Mouse (Mus musculus): ENCODE results near the gene Myo16.

Myo16 gene

DNA sequence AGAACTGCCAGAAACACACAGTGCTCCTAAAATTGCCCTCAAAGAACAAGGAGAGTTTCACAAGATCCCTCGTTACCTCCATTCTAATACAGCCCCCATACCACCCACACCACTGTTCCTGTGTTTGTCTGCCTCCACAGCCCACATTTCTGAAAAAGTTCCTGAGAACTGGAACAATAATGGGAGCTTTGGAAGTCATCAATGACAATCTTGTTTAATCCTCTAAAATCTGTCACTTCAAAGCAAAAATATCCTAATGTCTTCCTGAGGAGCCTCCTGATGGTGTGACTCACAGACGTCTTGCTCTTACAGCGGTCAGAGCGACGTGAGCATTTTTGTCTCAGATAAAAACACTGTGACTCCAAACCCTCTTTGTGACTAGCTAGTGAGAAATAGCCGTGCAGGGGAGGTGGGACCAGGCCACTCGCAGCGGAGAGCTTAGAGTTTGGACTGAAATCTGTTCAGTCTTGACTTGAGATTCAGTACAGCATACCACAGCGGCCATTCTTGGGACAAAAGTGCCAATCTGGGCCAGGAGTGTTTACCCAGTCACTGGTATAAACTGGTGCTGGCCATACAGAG lies 394.4 kb downstream of the Myo16 start:
- peak; percentile 48 to 53 for DNase-seq (ENCODE audit: low spot score in 2 of 2)

DNA sequence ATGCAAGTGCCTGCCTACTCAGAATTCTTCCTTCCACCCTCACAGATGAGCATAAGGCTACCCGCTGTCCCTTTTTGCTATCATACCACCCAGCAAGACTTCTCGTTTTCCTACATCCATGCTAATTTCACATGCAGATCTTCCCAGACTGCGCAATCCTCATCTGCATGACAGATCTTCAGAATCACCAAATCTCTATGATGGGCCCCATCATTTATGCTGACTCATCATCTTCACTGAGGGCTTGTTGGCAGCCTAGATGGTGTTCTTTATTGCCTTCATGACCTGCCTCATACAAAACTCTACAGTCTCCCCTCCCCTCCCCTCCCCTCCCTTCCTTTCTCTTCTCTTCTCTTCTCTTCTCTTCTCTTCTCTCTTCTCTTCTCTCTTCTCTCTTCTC lies 395.7 kb downstream of the Myo16 start:
- no peak for DNase-seq (ENCODE audit: low spot score in 2 of 2)

DNA sequence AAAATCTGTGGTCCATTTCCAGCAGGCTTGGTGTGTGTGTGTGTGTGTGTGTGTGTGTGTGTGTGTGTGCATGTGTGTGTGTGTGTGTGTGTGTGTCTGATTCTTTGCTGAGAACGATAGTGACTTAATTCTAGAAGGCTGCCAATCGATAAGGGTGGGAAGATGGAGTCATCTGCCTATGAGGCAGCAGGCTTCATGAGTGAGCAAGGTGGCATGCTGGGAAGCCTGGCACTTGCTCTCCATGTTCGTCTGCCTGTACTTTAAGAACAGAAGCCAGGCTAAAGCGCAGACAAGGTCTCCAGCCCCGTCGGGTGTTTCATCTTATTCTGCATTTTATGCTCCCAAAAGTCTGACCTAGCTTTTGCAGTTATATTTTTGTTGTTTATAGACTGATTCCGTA lies 404.2 kb downstream of the Myo16 start:
- DNase-seq (ENCODE audit: low spot score in 2 of 2), result no peak

DNA sequence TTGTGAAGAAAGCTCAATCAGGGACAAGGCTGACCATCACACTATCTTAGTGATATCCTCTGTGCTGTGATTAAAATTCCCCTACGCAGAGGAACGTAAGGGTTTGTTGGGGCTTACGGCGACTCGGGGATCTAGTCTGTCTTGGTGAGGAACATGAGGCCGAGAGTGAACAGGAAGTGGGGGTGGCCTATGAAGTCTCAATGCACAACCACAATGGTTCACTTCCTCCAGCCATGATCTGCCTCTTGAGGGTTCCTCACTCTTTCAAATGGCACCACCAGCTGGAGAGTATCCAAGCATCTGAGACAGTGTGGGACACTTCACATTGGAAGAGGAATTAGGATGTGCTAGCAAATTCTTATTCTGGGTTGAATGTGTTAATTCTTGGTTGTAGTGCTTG lies 405.8 kb downstream of the Myo16 start:
- no peak for DNase-seq (ENCODE audit: low spot score in 2 of 2)

DNA sequence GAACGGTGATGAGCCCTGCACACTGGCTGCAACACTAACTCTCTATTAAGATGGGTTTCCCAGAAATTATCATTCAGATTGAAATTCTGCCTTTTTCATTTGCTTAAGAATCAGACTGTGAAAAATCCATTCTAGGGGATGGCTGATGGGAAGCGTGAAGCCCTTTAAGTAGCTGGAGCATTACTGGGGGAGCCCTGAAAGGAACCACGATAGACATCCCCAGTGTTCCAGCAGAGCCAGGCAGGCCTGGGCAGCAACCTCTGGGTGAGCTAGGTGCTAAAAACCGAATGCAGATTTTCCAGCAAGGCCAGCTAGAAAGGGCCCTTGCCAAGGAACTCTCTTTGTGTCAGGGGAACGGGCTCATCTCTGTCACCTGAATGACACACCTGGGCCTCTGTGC lies 407.9 kb downstream of the Myo16 start:
- no peak for DNase-seq (ENCODE audit: low spot score in 2 of 2)

DNA sequence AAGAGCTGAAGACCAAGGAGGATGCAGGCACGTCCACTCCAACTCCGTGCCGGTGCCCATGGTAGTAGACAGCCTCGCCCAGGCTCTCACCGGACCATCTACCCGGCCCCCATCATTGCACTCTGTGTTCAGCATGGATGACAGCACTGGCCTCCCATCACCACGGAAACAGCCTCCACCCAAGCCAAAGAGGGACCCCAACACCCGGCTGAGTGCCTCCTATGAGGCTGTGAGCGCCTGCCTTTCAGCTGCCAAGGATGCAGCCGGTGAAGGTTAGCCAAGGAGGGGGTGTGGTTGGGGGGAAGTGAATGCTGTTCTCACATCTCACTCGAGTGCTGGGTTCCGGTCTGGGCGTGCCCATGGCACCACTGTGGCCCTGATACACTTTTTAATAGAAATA lies 408.3 kb downstream of the Myo16 start:
- DNase-seq (ENCODE audit: low spot score in 2 of 2), result no peak

DNA sequence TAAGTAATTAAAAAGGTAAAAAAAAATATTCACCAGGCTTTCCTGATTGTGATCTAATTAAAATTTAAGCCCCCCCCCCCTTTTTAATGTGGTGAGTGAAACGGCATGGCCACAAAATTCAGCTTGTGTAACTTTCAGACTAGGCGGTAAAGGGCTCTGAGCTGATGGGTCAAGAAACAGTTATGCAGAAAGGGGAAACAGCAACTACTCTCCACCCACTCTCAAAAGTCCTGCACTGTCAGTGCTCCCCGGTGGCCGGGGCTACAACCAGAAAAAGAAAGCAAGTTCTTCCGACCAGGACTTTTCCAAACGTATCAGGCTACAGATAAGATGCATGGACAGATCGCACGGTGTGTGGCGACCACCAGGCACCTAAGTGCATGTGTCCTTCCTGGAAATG lies 408.9 kb downstream of the Myo16 start:
- no peak for DNase-seq (ENCODE audit: low spot score in 2 of 2)

DNA sequence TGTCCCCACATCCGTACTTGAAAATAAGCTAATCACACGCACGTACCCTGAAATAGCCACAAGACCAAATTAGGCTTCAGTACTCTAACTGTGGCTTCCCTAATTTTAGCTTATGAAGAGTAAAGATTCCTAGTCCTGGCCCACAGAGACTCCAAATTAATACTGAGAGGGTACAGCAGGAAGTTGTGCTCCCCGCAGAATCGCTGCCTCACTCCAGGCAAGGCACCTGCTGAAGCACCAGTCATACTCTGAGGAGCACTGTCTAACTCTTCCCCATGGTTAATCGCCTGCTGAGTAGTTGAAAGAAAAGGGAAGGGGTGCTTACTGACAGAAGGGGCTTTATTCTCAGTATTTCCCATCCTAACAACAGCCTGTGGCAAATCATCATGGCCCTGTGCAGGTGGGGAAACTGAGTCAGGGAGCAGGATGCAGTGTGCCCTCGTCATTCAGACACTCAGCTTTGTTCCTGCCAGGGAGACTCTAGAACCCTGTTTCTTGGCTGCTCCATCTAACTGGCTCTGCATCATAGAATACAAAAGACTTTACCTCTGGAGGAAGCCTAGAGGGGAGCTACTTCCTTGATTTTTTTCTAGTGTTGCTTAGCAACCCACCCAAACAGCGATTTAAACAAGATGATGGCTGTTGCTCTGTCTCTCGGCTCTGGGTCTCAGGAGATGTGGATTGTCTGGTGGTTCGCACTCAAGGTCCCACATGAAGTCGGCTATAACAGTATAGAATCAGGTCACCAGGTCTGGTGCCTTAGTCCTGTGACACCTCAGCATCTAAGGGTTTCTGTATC lies 411.7 kb downstream of the Myo16 start:
- no peak for DNase-seq (ENCODE audit: low spot score in 2 of 2)

DNA sequence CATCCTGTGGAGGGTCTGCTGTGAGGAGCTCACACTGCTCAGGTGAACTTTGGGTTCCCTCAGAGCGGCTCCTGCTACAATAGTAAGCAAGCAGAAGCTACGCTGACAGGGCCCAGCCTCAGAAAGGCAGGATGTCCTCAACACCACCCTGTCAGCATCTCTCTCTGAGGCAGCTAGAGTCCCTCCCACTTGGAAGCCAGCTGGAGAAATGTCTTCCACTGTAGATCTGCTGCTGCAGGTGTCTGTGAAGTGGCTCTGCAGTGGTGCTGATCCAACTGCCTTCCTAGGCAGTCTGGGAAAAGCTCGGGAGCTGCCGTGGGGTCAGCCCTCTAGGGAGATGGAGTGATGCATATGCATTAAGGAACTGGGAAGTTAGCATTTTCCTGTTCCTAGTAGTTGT lies 414.7 kb downstream of the Myo16 start:
- DNase-seq (ENCODE audit: low spot score in 2 of 2), result no peak

DNA sequence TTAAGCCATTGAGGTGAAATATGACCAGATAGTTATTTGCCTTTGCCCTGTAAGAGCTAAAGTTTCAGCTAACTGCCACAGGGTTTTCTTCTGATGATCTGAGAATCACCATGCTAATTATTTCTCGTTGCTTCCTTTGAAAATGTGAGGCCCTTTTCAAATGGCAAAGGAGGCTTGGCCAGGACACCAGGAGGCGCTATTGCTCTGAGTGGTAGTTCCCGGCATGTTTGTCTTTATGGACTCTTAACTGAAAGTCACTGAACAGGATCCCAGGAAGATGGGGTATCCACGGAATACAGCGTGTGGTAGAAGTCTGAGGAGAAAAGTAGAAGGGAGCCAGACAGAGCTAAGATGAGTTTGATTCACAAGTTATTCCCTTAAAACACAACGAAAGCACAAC lies 420.4 kb downstream of the Myo16 start:
- peak; percentile 87 to 89 for DNase-seq (ENCODE audit: low spot score in 2 of 2)

DNA sequence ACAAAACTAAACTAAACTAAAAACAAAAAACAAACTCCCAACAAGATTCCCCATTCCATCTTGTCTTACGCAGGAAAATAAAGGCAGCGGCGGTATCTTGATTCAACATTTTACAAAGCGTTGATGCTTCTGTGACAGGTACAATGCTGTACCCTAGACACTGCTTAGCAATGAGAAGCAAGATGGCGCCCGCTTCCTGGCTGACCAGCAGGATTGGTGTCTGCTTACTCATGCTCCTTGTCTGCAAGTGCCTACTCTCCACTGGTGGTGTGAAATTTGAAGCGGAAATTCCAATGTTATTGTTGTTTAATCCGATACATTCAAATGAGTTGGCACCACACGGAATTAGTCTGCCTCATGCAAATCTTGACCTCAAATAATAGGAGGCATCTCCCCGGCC lies 421.5 kb downstream of the Myo16 start:
- no peak for DNase-seq (ENCODE audit: low spot score in 2 of 2)

DNA sequence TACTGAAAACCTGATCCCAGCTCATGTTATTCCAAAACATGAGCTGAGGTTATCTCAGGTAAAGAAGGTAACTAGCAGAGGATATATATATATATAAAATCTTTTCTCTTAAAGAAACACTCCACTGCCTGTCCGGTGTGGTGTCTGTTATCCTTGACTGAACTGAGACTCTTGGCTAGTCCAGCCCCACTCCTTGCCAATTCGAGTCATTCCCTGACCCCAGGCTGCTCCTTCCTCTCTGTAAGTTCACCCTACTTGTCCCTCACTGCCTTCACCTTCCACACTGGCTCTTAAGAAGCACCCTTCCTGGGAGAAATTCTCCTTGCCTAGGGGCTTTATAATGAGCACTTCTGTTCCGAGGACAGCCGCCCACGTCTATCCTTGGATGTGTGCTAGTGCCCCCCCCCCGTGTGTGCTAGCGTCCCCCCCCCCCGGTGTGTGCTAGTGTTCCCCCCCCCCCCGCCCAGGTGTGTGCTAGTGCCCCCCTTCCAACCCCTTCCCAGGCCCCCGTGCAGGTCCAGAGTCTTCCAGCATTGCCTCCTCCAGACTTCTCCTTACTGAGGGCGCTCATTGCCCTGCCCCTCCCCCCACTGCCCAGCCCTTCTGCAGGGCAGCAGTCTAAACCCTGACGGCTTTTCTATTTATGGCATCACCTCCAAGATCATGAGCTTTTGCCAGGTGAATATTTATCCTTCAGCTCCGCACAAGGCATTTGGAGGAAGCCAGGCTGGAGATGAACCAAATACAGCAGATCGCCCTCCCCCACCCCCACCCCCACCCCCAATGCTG lies 433.4 kb downstream of the Myo16 start:
- DNase-seq (ENCODE audit: low spot score in 2 of 2), result no peak

DNA sequence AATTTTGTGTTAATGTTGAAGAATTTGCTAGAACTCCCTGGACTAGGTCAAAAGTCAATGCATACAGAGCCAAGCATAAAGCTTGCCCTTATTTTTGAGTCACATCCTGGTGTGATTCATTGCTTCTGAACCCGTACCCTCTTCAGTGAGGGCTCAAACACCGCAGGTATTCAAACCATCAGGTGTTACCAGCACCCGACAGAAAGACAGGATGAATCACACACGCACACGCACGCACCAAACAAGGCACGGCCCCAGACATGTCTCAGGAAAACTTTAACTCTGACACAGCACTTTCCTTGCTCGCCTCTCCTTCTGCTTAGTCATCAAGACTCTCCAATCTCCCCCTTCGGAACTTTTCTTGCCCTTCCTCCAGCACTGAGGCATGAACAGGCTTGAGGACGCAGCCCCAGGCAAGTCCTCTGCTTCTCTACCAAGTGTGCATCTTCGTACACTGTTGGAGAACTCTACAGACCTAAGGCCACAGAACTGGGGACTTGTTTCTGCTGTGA lies 435.8 kb downstream of the Myo16 start:
- DNase-seq (ENCODE audit: low spot score in 2 of 2), result no peak

DNA sequence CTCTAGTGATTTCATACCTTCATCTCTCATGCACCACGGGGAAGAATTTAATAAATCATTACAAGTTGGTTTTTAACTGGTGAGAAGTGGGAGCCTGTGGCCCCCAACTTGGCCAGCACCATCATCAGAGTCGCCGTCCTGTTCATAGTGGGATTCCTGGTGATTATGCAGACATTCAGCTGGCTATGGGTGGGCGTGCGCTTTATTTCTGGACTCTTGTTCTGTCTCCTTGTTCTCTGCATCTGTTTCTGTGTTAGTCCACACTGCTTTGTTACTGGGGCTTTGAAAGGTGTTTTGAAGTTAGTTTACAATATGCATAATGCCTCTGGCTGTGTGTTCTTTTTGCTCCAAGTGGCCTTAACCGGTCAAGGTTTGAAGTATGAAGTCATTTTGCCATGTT lies 439.2 kb downstream of the Myo16 start:
- no peak for DNase-seq (ENCODE audit: low spot score in 2 of 2)

DNA sequence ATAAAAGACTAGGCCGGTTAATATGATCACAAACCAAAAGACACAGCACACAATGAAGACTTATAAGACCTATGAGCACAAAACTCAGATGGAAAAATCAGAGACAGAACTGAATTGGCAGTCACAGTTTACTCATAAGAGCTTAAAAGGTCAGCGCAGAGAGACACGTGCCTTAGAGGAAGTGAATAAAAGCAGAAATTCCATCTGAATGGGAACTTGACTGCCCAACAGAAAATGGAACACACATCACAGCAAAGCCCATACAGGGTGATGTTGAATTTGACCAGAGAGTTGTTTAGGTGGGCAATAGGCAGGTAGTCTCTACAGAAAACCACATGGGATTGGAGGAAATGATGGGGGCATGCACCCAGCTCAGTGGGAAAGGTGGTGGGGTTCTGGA lies 442.6 kb downstream of the Myo16 start:
- no peak for DNase-seq (ENCODE audit: low spot score in 2 of 2)

DNA sequence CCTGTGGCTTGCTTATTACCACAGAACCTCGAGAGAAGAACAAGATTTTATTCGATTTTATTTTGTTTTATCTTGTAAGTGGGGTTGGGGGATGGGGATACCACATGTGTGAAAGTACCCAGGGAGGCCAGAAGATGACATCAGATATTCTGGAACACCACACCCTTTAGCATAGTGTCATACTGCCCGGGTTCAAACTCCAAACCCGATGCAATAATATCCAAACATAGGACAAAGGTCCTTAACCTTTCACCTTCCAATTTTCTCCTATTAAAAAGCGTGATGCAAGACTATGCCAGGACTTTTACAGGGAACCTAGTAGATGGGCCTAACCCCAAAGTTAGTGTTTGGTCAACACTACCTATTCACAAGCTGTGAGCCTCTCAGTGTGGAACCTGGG lies 443.9 kb downstream of the Myo16 start:
- no peak for DNase-seq (ENCODE audit: low spot score in 2 of 2)

DNA sequence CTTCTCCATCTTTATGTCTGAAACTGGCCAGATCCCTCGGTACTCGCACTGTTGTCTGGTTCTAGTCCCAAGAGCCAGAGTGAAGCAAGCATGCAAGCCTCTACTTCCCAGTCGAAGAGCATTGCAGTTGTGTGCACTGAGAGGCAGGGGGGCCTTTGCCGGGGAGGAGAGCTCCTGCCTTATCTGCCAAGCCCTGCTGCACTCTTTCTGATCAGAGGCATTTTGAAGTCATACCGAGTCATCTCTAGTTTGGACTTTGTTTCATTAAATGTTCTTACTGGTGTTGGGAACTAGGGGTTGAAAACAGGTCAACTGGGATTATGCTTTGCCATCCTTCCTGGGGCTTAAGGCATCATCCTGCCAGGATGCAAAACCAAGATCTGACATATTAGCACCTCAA lies 445.2 kb downstream of the Myo16 start:
- no peak for DNase-seq (ENCODE audit: low spot score in 2 of 2)

DNA sequence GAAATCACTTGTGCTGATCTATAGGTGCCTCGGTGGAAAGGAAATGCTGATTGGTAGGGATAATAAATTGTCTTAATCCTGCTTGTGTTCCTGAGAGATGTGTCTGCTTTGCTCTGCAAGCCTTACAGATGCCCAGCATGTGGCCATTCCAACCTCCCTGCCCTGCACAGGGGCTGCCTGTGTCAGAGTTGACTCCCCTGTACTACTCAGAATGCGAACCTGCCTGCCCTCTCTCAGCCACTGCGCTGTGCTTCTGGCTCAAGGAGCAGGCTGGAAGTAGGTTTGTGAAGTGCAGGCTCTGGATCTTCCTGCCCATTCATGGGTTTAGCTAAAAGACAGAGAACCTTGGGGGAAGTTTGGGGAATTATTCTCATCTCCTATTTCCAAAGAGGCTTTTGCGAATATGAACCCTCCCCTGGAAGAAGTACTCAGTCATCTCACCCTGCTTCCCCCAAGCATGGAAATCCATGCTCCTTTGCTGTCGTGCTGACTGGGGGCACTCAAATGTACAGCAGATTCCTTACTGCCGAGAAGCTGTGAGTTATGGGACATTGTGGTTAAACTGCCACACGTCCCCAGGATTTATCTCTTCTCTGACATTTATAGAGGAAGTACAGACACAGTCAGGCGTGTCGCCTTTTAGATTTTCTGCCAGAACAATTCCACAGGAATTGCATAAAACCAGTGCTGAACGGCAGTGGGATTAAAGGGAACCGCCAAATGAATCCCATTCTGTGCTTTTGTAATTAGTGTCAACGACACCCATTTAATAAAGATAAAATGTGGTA lies 452.5 kb downstream of the Myo16 start:
- no peak for DNase-seq (ENCODE audit: low spot score in 2 of 2)

DNA sequence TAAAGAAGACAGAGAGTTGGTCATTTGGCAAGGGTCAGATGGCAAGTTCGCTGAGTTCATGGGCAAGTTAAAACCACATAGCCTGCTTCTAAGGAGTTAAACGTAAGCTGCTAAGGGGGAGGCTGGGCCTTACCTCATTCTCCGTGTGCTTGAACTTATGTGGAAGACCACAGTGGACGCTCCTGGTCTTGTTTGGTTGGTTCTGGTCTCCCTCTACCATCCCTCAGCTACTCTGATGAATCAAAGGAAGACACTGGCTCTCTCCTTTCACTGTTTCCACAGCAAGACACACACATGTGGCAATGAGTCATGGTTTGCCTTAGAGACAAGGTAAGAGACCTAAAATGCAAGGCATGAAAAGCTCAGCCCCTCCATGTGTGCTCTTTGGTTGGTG lies 453.1 kb downstream of the Myo16 start:
- no peak for DNase-seq (ENCODE audit: low spot score in 2 of 2)

DNA sequence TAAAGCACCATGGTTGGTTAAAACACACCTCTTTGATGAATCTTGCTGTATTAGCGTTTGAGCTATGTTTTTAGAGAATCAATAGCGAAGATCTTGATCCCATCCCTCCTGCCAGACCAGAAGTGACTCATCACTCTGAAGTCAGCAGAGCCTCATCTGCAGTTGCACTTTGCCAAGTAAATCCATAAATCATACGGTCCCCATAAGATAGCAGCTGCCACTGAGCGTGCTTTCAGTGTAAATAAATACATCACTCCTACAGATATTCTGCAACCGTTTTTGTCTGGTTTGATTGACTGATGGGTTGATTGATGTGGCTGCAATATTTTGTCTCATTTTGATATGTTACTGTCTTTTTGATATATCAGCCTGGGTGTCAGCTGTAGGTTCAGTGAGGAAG lies 457.9 kb downstream of the Myo16 start:
- DNase-seq (ENCODE audit: low spot score in 2 of 2), result no peak

DNA sequence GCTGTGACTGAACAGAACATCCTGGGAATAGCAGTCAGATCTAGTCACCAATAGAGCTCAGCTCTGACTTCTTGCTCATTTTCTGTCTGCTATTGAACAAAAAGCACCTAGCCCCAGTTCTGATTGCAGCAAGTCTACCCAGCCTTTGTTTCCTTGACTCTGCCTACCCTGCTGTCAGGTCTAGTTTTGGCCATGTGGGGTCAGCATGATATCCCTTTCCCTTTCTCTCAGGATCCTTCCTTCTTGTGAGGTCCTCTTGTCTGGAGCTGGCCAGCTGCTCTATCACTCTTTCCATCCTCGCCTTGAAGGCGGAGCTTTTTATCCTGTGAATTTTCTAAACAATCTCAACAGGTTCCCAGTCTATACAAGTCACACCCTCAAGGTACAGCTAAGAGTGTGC lies 459.7 kb downstream of the Myo16 start:
- no peak for DNase-seq (ENCODE audit: low spot score in 2 of 2)

DNA sequence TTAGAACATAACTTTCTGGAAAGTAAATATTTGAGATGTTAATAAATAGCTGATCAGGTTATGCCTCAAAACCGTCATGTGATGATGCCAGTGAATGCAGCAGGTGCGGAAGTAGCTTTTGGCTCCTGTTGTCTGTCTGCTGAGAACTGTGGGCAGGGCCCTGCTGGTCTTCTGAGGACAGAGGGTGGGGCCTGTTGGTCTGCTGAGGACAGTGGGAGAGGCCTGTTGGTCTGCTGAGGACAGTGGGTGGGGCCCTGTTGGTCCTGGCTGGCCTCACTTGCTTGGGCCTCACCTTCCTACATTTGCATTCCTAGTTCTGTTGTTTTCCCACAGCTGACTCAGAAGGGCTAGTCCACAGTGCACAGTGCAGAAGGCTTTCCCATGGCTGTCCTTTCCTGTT lies 466.0 kb downstream of the Myo16 start:
- DNase-seq (ENCODE audit: low spot score in 2 of 2), result no peak

Measured in right cerebral cortex, adult 2 months (tissue).